Mouse (Mus musculus) kidney, adult 2 months (tissue): Measurements from ENCODE around the gene Slc25a5. TPM values are rescaled to one million over a fixed set of nuclear protein-coding genes. Genes with fewer than 3 reads are reported as not detected.

Experiments
- DNase-seq: peaks from one replicate; pipeline ENCODE4 v3.0.0; 2021
- H3K27ac ChIP-seq: fragments of 200-500 bp; 2 replicates; pipeline ENCODE4 v1.5.1; 2012; ENCODE audit warnings: low read depth, low read length, control low read depth, inconsistent platforms; ENCODE audit not compliant: insufficient read depth
- H3K27me3 ChIP-seq: fragments of 200-500 bp; replicated peaks from 2 replicates; pipeline ENCODE4 v1.6.1; 2012; ENCODE audit warnings: mild to moderate bottlenecking, moderate library complexity, low read length, inconsistent platforms; ENCODE audit not compliant: control insufficient read depth, insufficient read depth
- H3K36me3 ChIP-seq: fragments of 200-500 bp; 2 replicates; pipeline ENCODE4 v1.6.1; 2012; ENCODE audit warnings: mild to moderate bottlenecking, moderate library complexity, low read length, inconsistent platforms; ENCODE audit not compliant: control insufficient read depth, insufficient read depth
- H3K4me1 ChIP-seq: fragments of 200-500 bp; 2 replicates; pipeline ENCODE4 v1.6.1; 2011; ENCODE audit warnings: low read length; ENCODE audit not compliant: control insufficient read depth, insufficient read depth
- H3K4me3 ChIP-seq: fragments of 200-500 bp; 2 replicates; pipeline ENCODE4 v1.5.1; 2011; ENCODE audit warnings: mild to moderate bottlenecking, low read depth, low read length, control low read depth; ENCODE audit not compliant: insufficient read depth
- CTCF ChIP-seq: fragments of 200-500 bp; conservative IDR thresholded peaks from 2 replicates; pipeline ENCODE4 v1.5.1; 2011; ENCODE audit warnings: low read depth, mild to moderate bottlenecking, control low read depth, low read length, moderate library complexity, mixed read lengths; ENCODE audit not compliant: insufficient read depth, insufficient read length
- POLR2A ChIP-seq: fragments of 200-500 bp; IDR thresholded peaks from one replicate; pipeline ENCODE4 v1.6.1; 2011; ENCODE audit warnings: low read depth, low read length, control low read depth
- WGBS: fragments of 180-500 bp; shearing (Covaris S2); methylation state at CpG from one replicate; pipeline ENCODE4 v1.1.7; 2018; 5-methylcytosine and 5-hydroxymethylcytosine counted together
- polyA plus RNA-seq: library from polyadenylated mRNA; depleted of rRNA; stranded (reverse); fragments of >200 nt; gene quantifications from 2 replicates; pipeline ENCODE4 v1.2.3, GENCODE M21; 2012

Gene Slc25a5
- polyA plus RNA-seq, 1 experiment: 1,901 TPM

DNA sequence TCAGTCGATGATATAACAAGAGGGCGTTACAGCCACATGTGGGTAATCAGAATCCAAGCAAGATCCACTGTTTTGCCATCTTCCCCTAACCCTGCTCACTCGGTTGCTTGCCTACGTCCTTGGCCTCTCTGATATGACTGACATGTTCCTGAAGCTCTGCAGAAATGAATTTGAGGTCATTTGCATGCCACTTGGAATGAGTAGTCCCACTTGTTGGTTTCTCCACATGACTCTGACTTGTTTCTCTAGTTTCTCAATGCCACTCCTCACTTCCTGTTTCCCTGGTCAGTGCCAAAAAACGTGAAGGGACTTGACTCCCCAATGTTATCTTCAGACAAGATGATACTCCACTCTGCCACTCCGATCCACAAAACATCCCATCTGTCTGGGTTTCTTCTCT, 36.9 kb upstream of the Slc25a5 start:
- WGBS: 67% methylated on average over 6 of the region's 6 CpGs
- Histone ChIP-seq H3K27me3 (no peaks in the 10 kb centered on the region), H3K36me3 (no peaks in the 10 kb centered on the region), H3K4me3 (no peak overlapping the region), H3K4me1 (peaks cover 18% of the 10 kb centered on the region), H3K27ac (no peak overlapping the region)
- DNase-seq: no peak
- no peak for TF ChIP-seq CTCF
- no peak for TF ChIP-seq POLR2A

DNA sequence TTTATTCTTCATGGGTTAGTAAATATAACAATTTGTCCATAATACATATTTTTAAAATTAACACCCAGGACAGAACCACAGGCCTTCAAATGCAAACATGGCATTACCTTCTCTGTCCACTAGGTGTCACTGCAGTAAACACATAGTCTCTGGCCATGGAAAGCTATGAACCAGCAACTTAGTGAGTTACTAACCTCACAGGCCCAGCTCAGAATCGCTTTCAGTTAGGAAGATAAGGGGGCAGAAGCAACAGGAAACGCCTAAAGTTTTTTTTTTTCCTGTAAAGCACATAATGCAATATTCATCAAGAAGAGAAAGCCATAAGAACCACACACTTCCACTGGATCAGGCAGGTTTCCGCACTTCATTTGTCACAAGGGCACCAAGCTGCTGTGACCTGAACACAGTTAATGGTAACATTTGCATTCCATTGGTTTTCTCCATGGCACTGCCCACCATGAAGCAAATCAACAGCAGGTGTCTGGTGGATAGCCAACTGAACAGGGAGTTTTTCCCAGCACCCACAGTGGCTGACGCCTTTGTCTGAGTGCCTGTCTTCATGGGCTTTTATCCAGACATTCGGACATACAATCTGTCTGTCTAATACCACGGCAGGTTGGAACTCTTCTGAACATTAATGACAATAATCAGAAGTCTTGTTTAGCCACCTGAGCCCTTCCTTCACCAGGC, 34.4 kb upstream of the Slc25a5 start:
- peaks cover 18% of the 10 kb centered on the region for H3K4me1 ChIP-seq
- no peaks in the 10 kb centered on the region for H3K36me3 ChIP-seq
- TF ChIP-seq CTCF (peak; percentile 14; the same call in 1 of the 2 replicates), POLR2A (no peak)
- H3K4me3 ChIP-seq: no peak overlapping the region
- no peaks in the 10 kb centered on the region for H3K27me3 ChIP-seq
- H3K27ac ChIP-seq: peak overlapping the region; percentile 86
- WGBS: 34% methylated on average over 6 of the region's 6 CpGs
- DNase-seq: peak; percentile 75

DNA sequence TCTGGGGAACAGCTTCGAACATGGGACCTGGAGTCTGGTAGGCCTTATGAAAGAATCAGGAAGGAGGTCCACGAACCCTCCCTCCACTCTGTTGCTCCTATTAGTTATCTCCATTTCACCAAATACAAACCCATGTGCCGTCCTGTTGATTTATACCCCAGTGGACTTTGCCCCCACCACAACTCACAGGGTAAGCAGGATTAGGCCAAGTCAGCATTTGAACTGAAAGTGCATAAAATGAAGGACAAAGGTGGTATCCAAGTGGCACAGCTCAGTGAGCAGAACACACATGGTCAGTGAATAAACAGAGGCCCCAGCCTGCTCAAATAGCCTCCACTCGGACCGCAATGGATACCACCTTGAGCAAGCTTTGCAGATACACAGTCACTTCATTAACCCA, 33.2 kb upstream of the Slc25a5 start:
- DNase-seq: peak; percentile 85
- Histone ChIP-seq H3K27ac (peak overlapping the region; percentile 80), H3K36me3 (no peaks in the 10 kb centered on the region), H3K27me3 (no peaks in the 10 kb centered on the region), H3K4me1 (peaks cover 18% of the 10 kb centered on the region), H3K4me3 (no peak overlapping the region)
- TF ChIP-seq CTCF (no peak), POLR2A (no peak)
- WGBS: 51% methylated on average over 5 of the region's 5 CpGs

DNA sequence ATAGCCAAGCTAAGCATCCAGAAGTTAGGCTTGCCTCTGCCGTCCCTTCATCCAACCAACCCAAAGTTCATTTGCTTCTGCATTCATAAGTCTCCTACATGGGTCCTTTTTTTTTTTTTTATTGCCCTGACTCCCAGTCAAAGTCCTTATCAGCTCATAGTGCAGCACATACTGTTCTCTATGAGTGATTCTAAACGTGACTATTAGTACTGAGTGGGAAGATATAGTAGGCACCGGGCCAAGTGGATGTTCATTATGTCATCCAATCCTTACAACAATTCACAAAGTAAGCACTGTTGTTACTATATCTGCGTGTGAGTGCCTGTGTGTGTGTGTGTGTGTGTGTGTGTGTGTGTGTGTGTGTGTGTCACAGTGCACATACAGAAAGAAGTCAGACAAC, 32.6 kb upstream of the Slc25a5 start:
- no peaks in the 10 kb centered on the region for H3K36me3 ChIP-seq
- 42% methylated on average over 4 of the region's 4 CpGs for WGBS
- no peak overlapping the region for H3K4me3 ChIP-seq
- H3K4me1 ChIP-seq: peaks cover 18% of the 10 kb centered on the region
- no peak for DNase-seq
- H3K27ac ChIP-seq: peak overlapping the region; percentile 80
- H3K27me3 ChIP-seq: no peaks in the 10 kb centered on the region
- TF ChIP-seq POLR2A: no peak
- no peak for TF ChIP-seq CTCF

DNA sequence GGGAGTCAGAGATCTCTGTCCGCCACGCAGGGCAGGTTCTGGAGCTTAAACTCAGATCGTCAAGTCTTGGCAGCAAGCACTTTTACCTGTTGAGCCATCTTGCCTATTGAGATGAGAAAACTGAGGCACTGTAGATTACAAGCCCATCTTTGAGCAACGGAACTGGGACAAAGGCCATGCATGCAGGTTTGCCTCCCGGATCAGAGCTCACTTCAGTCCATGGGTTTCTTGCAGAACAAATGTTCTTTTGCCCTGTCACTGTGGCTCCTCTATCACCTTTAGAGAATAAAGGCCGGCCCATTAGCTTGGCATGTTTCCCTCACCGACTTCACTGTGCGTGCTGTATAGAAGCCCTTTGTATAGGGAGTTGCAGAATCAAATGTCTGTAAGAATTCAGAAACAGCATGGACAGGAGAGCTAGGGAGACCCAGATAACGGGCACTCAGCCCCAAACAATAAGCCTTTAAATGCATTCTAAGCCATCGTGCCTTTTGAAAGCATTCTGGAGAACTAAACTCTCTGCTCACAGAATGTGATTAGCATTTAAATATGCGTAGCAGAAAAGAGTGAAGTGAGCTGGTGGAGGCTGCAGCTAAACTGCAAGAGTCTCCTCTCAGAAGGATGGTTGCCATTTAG, 32.0 kb upstream of the Slc25a5 start:
- H3K4me3 ChIP-seq: no peak overlapping the region
- H3K4me1 ChIP-seq: peaks cover 18% of the 10 kb centered on the region
- H3K36me3 ChIP-seq: no peaks in the 10 kb centered on the region
- TF ChIP-seq POLR2A (no peak), CTCF (no peak)
- peak overlapping the region; percentile 54; the same call in 1 of the 2 replicates for H3K27ac ChIP-seq
- 52% methylated on average over 11 of the region's 11 CpGs for WGBS
- no peak for DNase-seq
- no peaks in the 10 kb centered on the region for H3K27me3 ChIP-seq

DNA sequence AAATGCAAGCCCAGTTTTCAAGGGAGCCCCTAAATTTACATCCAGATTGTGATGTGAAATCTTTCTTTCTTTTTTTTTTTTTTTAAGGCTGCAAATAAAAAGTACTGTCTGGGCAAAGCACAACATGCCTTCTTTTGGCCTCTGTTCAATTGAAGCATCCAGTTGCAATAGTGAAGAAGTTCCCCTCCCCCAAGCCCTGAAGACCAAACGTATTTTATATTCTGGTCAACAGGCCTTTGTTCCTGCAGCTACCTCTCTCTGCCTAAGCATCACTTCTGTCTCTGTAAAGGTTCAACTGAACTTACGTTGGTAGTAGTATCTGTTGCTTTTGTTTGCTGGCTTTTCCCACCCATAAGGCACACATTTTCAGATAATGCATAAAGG, 31.5 kb upstream of the Slc25a5 start:
- Histone ChIP-seq H3K27ac (no peak overlapping the region), H3K27me3 (no peaks in the 10 kb centered on the region), H3K4me3 (no peak overlapping the region), H3K36me3 (no peaks in the 10 kb centered on the region), H3K4me1 (peaks cover 18% of the 10 kb centered on the region)
- TF ChIP-seq POLR2A (no peak), CTCF (no peak)
- no peak for DNase-seq
- WGBS: 55% methylated on average over 2 of the region's 2 CpGs

DNA sequence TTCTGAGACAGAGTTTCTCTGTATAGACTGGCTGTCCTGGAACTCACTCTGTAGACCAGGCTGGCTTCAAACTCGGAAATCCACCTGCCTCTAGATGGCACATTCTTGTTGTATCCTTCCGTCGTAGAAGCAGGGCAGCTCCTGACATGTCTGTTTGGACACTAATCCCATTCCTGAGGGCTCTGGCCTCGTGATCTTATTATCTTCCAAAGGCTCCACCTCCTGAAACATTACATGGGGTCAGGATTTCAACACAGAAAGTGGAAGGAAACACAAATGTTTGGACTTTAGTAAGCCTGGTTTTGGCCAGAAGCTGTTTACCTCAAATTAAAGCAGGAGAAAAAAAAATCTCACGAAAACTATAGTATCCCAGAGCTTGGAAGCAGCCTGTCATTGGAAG, 28.1 kb upstream of the Slc25a5 start:
- H3K27ac ChIP-seq: no peak overlapping the region
- H3K4me3 ChIP-seq: no peak overlapping the region
- peaks cover 9% of the 10 kb centered on the region for H3K4me1 ChIP-seq
- WGBS: 67% methylated on average over 5 of the region's 5 CpGs
- DNase-seq: no peak
- H3K27me3 ChIP-seq: no peaks in the 10 kb centered on the region
- H3K36me3 ChIP-seq: no peaks in the 10 kb centered on the region
- TF ChIP-seq POLR2A: no peak
- TF ChIP-seq CTCF: no peak
